Mouse (Mus musculus) fibroblast of lung, adult 2 months (primary cell): Measurements from ENCODE around the gene Tssk3.
A peak's percentile ranks its signal among the peaks of the same experiment; 100 is the strongest.
"Not testable (repeated sequence)": the region's sequence is repeated elsewhere in the genome, so short reads cannot be mapped to it uniquely, and the experiment has no call there.

ENCODE experiments used
- DNase-seq: peaks from one replicate; pipeline ENCODE4 v3.0.0-alpha.2; 2011; ENCODE audit warnings: low read depth

The Tssk3 gene

DNA sequence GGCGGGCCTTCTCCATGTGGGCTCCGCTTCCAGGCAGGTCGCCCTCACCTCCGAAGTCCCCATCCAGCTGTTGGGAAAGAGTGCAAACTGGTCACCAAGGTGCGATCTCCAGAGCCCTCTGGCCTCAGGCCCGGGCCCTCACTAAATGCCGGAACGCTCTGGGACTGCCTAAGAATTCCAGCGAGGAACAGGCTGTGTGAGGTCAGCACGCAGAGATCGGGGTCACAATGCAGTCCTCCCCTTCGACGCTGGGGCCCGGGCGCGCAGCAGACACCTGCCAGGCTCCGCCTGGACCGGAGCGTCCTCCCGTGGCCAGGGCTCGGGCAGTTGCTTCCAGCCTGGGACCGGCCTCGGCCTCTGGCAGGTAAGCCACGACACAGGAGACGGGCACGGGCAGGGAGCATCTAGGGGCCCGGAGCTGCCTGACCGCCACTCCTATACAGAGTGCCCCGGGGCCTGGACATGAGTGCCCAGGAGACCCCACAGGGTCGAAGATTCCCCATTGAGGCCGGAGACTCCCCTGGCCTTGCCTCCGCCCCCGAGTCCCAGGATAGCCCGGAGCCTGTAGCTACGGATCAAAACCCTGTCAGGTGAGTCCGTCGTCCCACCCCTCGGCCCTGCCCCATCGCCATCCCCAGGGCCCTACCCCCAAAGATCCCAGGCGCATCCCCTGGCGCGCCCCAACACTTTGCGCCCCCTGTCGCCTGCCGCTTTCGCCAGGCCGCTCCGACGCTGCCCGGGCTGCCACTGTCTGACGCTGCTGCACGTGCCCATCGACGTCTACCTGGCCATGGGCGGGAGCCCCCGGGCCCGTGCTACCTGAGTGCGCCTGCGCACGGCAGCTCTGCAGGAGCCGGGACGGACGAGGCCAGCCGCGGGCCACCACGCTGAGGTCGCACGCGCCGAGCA lies at the start of gene Tssk3, which contains the start of gene Fam229a:
Tssk3 (minus strand) TSS at position 51 of the 909 bp plus-strand sequence.
Fam229a (plus strand) TSS at position 219 of the 909 bp plus-strand sequence.
- DNase-seq: no peak

DNA sequence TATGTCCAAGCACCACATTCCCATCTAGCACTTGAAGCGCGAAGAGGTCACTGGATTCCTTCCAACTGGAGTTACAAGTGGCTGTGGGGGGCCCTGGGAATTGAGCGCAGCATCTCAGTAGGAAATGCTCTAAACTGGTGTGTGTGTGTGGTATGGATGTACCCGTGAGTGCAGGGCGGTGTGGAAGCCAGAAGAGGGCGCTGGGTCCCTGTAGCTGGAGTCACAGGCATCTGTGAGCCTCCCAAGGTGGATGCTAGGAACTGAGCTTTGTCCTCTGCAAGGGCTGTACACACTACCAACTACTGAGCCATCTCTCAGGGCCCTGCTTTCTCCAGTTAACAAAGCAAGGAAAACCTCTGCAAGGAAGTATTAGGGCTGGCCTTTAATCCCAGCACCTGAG lies 49.2 kb upstream of the Tssk3 start:
- no peak for DNase-seq

DNA sequence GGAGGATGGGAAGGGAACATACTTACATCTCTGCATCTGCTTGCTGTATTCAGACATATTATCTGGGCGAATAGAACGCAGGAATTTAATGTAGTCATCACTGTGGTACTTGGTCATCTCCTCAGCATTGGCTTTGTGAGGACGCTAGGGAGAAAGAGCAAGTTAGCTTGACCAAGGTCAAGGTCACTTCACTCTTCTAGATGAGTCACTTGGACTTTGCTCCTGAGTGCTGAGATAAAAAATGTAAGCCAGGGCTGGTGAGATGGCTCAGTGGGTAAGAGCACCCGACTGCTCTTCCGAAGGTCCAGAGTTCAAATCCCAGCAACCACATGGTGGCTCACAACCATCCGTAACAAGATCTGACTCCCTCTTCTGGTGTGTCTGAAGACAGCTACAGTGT lies 38.1 kb upstream of the Tssk3 start:
- not testable (repeated sequence) for DNase-seq

DNA sequence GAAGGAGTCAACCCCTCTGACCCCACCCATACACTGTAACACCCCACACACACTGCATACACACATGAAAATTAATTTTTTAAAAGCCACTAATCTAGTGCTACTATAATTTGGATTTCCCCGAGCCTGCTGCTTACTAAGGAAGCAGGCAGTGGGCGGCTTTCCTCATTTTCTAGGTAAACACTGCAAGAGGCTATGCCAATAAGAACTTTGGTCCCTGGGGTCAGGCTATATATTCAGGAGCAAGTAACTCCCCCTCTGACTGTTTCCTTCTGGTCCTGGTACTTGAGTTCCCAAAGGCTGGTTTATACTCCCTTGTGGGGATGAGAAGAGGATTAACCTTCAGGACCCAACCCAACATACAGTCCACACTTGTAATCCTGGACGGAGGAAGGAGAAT lies 35.1 kb upstream of the Tssk3 start:
- DNase-seq: no peak

DNA sequence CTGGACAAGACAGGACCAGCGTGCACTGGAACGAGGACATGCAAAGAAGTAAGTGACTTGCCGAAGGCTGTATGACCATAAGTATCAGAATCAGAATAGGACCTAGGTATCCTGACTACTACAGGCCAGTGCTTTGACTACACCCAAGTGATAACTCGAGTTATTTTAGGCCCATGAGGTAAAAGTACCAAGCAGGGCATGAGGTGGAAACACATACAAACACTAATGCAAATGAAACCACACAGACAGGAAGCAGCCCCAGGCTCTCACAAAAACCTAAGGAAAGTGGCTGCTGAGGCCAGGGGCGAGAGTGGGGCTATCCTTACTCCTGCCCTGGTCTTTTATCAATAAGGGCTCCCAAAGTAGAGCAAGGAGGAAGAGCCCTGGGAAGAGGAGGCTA lies 34.5 kb upstream of the Tssk3 start:
- no peak for DNase-seq

DNA sequence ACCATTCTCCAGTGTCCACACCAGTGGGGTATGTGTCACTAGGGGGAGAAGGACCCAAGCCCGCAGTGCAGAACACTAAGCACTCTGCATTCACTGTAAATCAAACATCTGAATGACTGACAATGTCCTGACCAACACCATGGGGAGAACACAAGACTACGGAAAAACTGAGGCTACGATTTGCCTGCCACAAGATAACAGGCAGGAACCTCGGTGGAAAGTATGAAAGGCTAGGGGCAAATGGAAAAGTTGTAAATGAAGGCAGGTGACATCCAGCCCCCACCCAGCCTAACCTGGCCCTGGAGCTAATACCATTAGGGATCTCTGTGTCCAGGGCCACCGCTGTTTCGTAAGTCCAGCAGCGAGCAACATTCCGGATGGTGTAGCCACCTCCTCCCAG lies 27.7 kb upstream of the Tssk3 start:
- DNase-seq: no peak

DNA sequence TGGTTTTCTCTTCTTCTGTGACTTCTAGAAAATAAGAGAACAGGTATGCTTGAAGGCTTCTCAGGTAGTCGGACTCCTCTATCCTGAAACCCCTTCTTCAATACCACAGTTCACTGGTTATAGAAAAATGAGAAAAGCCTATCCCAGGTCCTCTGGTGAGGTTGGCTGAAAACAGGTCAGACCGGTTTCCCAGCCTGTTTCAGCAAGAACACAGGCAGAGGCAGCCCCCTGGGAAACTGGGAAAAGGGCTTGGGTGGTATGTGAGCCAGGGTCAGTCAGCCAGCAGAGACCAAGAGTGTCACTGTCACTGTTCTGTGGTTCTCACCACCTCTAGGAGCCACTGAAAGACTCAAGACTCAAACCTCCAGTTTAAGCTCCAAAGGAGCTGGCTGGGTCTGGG lies 26.1 kb upstream of the Tssk3 start:
- DNase-seq: no peak

DNA sequence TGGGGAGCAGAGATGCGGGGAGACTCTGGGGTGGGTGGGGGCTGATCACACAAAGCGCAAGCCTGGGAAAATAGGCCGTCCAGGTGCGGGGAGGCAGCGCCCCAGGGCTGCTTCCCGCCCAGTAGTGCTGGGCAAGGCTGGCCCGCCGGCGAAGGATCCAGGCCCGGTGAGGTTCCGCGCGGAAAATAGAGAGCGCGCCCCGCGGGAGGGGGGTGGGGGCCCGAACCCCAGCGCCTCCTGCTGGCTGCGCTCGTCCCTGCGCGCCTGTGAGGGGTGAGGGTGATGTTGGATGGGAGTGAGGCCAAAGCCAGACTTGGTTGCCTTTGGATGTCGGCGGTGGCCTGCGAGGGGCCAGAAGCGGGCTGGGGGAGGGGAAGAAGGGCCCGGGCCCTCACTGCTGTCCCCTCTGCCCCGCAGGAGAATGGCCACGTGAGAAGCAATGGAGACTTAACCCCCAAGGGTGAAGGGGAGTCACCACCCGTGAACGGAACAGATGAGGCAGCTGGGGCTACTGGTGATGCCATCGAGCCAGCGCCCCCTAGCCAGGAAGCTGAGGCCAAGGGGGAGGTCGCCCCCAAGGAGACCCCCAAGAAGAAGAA lies 23.6 kb upstream of the Tssk3 start:
- DNase-seq: no peak

DNA sequence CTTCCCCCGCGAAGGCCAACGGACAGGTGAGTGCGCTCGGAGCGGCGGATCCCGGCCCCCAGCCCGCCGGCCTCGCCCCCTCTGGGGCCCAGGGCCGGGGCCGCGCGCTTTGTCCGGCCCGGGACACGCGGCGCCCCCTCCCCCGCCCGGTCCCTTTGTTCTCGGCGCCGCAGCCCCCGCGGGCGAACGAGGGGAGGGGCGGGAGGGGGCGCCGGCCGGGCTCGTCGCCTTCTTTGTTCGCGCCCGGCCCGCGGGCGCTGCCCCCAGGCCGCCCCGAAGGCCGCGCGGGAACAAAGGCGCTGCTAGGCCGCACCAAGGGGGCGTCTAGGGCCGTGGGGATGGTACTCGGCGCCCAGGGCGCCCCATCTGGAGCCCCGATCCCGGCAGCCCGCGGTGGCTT lies 23.1 kb upstream of the Tssk3 start:
- DNase-seq: no peak

DNA sequence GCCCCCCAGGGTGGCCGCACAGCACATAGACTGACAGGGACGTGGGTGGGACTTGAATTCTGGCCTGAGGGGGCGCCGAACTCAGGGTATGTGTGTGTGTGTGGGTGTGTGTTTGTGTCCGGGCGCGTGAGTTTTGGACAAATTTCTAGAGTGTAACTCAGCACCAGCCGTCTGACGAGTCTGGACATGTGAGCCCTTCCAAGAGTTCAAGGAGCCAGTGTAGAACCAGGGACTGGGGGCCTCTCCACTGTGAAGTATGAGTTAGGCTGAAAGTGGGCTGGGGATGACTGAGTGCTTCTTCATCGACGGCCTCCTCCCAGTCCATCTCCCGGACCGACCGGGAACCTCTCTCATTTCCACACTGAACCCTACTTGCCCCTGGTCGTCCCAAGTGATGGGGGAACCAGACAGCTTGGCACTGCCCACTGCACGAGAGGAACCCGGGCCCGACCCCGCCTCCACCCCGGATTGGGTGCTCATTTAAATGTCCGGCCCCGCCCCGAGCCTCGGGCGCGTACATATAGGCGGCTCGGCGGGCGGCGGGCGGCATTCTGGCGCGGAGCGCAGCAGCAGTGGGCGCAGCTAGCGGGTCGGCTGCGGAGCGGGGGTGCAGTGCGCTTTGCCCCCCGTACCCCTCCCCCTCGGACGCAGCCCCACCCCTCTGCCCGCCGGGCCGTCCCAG lies 22.4 kb upstream of the Tssk3 start, which contains the start of gene Marcksl1:
Marcksl1 (plus strand) TSS at position 496 of the 682 bp plus-strand sequence.
- DNase-seq: peak; percentile 43

DNA sequence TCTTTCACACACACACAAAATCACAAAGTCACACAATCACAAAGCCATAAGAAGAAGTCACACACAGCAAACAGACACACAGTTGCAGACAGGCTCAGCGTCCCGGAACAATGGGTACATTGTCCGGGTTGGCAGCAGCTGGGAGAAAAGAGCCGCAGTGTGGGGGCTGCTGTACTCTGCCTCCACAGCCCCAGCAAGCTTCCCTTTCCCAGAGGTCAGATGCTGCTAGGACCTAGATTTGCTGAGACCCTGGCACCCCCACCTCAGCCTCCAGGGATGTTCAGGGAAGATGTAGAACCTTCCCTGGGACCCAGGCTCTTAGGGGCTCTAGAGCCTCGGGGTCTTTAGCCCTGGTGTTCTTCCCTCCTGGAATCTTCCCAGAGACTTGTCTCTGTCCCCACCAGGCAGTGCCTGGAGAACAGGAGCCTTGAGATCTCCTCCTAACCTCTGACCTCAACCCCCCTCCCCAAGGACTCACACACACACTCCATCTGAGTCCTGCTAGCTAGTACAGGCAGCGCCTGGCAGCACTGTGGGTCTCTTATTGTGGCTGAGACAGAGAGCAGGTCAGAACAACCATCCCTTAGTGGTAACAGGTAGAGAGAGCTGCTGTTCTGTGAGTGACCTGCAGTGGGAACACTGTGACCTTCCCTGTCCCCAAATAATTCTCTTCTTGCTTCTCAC lies 20.7 kb upstream of the Tssk3 start:
- no peak for DNase-seq

DNA sequence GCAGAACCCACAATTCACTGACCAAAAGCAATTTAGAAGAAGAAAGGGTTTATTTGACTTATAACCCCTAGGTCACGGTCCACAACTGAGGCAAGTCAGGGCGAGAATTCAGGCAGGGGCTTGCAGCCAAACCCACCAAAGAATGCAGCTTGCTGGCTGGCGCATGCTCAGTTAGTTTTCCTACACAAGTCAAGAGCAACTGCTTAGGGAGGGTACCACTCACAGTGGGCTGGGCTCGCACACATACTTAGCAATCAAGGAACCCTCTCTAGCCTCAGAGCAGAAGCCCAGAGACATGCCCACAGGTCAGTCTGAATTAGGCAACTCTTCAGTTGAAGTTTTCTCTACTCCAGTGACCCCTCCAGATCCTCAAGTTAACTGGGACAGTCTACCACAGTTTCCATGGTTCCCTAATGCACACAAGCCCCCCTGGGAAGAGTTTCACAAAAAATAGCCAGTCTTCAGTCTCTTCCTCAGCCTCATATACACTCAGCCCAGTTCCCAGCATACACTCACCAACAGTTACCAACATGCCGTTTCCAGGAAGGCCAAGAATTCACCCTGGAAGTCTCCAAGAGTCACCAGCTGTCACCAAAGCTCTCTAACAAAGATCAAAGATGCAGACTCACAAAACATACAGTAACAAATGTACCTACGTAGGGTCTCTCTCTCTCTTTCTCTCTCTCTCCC lies 20.0 kb upstream of the Tssk3 start:
- peak; percentile 65 for DNase-seq

DNA sequence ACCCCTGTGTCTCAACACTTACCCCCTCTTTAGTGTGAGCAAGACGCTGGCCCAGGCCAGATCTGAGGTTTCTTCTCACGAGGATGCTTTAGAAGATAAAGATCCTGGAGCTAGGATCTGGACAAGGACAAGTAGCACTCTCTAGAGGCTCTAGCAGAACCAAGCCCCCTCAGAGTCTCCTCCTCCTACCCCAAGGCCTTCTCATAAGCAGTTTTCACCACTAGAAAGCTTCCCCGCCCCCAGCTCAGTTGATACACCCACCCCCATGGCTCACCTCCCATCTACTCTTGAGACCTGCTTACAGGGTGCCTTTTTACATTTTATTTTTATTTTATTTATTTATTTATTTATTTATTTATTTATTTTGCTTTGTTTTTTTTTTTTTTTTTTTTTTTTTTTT lies 18.8 kb upstream of the Tssk3 start:
- no peak for DNase-seq

DNA sequence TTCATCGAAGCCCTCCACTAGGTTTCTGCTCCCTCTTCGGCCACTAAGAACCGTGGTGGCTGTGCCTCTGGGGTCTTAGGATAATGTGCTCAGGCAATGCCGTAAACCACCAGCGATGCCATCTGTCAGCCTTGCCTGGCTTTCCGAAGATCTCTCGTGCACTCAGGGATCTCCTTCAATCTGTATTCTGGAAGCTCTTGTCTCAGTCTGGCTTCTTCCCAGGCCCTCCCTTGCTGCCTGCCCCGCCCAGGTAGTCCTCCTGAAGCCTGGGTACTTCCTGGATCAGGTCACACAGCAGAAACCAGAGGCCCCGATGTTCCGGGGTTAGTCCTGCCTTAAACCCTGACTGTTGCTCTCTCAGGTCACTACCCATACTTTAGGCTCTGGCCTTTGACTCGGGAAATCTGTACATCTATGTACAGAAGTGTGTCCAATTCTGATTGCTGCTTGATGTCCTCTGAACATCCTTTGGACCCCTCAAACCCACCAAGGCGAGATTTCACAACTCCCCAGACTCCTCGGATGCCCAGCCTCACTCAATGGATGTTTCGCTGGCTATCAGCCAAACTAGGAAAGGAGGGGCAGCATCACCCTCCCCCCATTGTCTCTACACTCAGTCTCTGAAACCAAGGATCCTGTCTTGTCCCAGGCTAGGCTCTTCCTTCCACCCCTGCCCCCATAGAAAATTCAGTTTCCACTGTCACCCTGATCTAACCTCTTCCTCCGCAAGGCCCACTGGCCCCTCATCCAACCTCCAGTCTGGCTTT lies 18.2 kb upstream of the Tssk3 start:
- DNase-seq: no peak

DNA sequence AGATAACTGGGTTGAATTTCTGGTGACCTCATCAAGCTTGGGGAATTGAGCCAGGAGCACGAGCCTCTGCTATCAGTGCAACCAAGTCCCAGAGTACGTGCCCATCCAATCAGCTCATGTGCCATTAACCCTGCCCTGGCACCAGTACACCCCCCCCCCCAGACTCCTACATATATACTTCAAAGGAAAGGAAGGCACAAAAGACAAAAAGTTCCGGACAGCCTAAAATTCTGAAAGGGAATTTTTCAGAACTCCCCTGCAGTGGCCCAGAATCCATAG lies 17.4 kb upstream of the Tssk3 start:
- no peak for DNase-seq

DNA sequence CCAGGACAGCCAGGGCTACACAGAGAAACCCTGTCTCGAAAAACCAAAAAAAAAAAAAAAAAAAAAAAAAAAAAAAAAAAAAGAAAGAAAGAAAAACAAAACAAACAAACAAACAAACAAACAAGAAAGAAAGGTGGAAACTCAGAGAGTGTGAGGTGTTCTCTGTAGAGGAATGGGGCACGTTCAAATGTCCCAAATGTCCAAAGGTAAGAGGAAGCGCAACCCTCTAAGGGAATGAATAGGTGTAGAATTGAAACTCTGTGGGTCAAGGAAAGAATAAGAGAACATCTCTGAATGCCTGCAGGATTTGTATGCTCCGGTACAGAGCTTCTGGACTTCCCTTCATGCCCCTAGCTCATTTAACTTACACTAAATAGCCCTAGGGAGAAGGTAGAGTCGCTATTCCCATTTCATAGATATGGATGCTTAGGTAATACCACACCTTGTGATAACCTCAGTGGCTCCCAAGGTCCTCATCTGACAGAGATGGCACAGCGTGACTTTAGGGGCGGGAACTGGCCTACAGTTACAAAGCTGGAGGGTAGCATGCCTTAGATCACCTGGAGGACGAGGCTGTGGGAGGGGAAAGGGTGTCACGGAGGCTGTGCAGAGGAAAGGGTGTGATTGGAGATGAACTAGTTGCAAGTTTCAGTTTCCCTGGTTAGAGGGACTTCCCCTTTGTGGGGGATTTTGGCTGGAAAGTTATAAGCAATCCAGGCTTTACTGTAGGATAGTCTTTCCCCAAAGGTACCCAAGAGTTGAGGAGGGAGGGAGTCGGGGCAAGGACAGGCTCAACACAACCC lies 16.8 kb upstream of the Tssk3 start:
- DNase-seq: no peak

DNA sequence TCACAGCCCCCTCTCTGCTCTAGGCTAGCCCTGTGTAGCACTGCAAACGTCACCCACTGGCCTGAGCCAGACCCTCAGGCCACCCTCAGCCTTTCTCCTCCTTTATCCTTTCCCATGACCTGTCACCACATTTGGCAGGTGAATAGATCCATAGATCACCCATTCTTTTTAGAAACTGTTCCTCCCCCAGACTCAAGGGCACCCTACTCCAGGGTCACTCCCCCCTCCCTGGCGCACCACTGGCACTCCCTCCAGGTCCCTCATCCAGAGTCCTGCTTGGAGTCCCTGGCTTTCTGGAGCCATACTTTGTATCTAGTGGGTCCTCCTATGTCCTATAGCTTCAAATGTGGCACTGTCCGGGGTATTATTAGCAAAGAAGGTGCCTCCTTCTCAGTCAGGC lies 14.7 kb upstream of the Tssk3 start:
- no peak for DNase-seq

DNA sequence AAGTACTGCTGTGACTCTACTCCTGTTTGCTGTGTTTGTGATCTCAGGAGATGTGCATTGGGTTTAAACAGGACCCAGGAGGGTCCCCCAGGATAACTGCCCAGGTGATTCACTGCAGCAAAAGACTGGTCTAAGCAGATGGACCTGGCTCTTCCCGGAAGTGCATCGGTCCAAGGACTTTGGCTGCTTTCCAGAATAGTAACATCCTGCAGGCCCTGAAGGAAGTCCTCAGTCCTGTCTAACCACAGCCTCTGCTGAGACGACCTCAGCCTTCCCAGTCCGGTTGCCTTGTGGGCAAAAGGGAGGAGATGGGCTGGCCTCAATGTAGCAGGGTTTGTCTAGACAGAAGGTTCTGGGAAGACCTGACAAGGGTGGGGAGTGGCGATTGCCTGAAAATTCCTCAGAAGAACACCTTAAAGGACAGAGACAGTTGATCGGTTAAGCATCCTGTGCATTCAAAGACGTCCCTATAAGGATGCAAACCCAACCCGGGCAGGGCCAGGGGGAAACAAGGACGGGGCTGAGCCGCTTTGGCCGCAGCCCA lies 12.2 kb upstream of the Tssk3 start:
- no peak for DNase-seq

DNA sequence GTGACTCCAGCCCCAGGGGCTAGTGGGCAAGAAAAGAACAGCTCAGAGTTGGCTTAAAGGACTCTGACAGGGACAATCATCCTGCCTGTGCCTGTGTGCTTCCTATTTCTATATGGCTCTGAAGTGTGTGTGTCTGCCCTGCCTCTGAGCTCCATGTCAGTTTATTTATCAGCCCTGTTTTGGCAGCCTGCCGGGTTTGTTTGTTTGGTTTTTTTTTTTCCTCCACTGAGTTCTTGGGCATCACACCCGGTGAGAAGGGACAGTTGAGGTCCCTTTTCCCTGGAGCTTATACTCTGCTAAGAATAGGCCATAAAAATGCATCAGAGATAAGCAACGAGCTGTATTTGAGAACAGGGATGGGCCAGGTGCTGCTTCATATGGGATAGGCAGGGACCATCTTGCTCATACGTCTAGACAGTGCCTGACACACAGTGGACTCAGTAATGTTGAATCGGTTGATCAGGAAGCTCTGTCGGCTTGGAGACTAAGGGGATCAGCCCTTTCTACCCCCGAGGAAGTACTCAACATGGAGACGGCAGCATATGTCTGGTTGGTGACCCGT lies 11.6 kb upstream of the Tssk3 start:
- no peak for DNase-seq
